Mouse (Mus musculus) ES-Bruce4 (cell line): ENCODE results near the gene Scn10a.

Source experiments
- CTCF ChIP-seq: IDR thresholded peaks from one replicate; pipeline ENCODE4 v1.8.1; 2011; ENCODE audit warnings: low read depth, low read length
- EP300 ChIP-seq: IDR thresholded peaks from 2 replicates; pipeline ENCODE4 v1.6.1; 2011; ENCODE audit warnings: low read depth, low read length; ENCODE audit not compliant: insufficient read depth

DNA sequence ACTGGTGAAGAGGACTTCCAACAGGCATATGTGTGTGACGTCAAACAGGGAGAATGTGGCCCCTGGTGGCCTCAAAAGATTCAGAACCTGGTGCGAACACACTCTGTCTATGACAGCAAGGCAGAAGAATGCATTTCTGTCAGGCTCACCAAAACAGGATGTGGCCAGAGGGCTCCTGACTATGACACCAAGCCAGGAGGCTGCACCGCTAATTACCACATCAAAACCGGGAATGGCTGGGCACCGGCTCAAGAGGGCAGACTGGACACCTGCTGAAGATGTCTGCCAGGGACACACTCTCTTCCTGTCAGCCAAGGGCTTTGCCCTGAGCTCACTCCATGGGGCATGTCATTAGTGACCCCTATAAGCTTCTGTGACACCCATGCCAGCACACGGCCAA is 155.5 kb downstream of the Scn10a start:
- TF ChIP-seq EP300 (no peak), CTCF (no peak)
